Mouse (Mus musculus): ENCODE data around the gene Prkar1b.

- TF ChIP-seq CTCF (IDR thresholded peaks at IDR 0.05; ENCODE audit: extremely low read depth, insufficient read length, insufficient replicate concordance, low read depth, low read length) (no peak), POLR2A (IDR thresholded peaks at IDR 0.05; ENCODE audit: low read depth, low read length) (no peak)
Measured at GRCm38 (mm10) chr5:139101783-139102182, 48.0 kb downstream of the Prkar1b start.

All from small intestine, adult 2 months (tissue).